Mouse (Mus musculus) C2C12 (cell line): Measurements from ENCODE around the gene Ptprk. TPM values are rescaled to one million over a fixed set of nuclear protein-coding genes. Genes with fewer than 3 reads are reported as not detected.

Experiments
- H3K27me3 ChIP-seq: one replicate; pipeline ENCODE4 v1.6.1; 2011; ENCODE audit not compliant: control insufficient read depth, insufficient read depth, insufficient read length
- H3K36me3 ChIP-seq: one replicate; pipeline ENCODE4 v1.6.1; 2011; ENCODE audit not compliant: control insufficient read depth, insufficient read depth
- H3K4me3 ChIP-seq: one replicate; pipeline ENCODE4 v1.5.1; 2011; ENCODE audit warnings: mild to moderate bottlenecking, control low read depth; ENCODE audit not compliant: poor library complexity, insufficient read depth, severe bottlenecking
- H3K79me2 ChIP-seq: one replicate; pipeline ENCODE4 v1.6.1; 2011; ENCODE audit not compliant: control insufficient read depth, insufficient read depth
- H3K79me3 ChIP-seq: one replicate; pipeline ENCODE4 v1.6.1; 2011; ENCODE audit warnings: low read depth, control low read depth
- H3ac ChIP-seq: one replicate; pipeline ENCODE3; 2011; ENCODE audit warnings: low read depth; ENCODE audit not compliant: control insufficient read depth, insufficient read length
- CEBPB ChIP-seq: IDR thresholded peaks from one replicate; pipeline ENCODE4 v1.6.1; 2011; ENCODE audit warnings: low read depth, mild to moderate bottlenecking, control low read depth, moderate library complexity
- CTCF ChIP-seq: IDR thresholded peaks from one replicate; pipeline ENCODE4 v1.5.1; 2011; ENCODE audit not compliant: control insufficient read depth, insufficient read depth, insufficient read length
- FOSL1 ChIP-seq: IDR thresholded peaks from one replicate; pipeline ENCODE4 v1.8.0; 2011; ENCODE audit warnings: mild to moderate bottlenecking, low read length; ENCODE audit not compliant: poor library complexity, insufficient read depth, severe bottlenecking
- MAX ChIP-seq: IDR thresholded peaks from one replicate; pipeline ENCODE4 v1.6.1; 2011; ENCODE audit warnings: mild to moderate bottlenecking, control low read depth
- MYOD1 ChIP-seq: IDR thresholded peaks from one replicate; pipeline ENCODE4 v1.6.1; 2011; ENCODE audit warnings: low read depth; ENCODE audit not compliant: control insufficient read depth, insufficient read length
- MYOG ChIP-seq: IDR thresholded peaks from one replicate; pipeline ENCODE4 v1.6.1; 2011; ENCODE audit not compliant: control insufficient read depth, insufficient read length; ENCODE audit errors: extremely low read depth
- USF1 ChIP-seq: IDR thresholded peaks from one replicate; pipeline ENCODE4 v1.6.1; 2011; ENCODE audit warnings: low read depth, mild to moderate bottlenecking, control low read depth, moderate library complexity
- polyA plus RNA-seq: library from polyadenylated mRNA; unstranded; fragments of >200 nt; fragmentation: generic; extraction: Trizol; gene quantifications from one replicate; pipeline ENCODE4 v1.2.1, GENCODE M21; 2012; ENCODE audit warnings: missing spikeins

Ptprk gene
- polyA plus RNA-seq, 1 experiment = 13.7 TPM

- no peak overlapping the region for H3K4me3 ChIP-seq
- peaks cover 4% of the 10 kb centered on the region for H3K79me3 ChIP-seq
- H3ac ChIP-seq = no peak overlapping the region
- no peak for TF ChIP-seq MAX
- no peak for TF ChIP-seq MYOD1
- no peak for TF ChIP-seq MYOG
- no peak for TF ChIP-seq CTCF
- H3K79me2 ChIP-seq = no peaks in the 10 kb centered on the region
- H3K27me3 ChIP-seq = no peaks in the 10 kb centered on the region
- H3K36me3 ChIP-seq = peaks cover 8% of the 10 kb centered on the region
Observed at GRCm38 (mm10) chr10:28260651-28261050, 186.0 kb downstream of the Ptprk start.

- no peak overlapping the region for H3K4me3 ChIP-seq
- no peak for TF ChIP-seq USF1
- no peak for TF ChIP-seq CEBPB
- TF ChIP-seq MYOD1 = no peak
- no peak for TF ChIP-seq MYOG
- no peaks in the 10 kb centered on the region for H3K79me2 ChIP-seq
- peaks cover 4% of the 10 kb centered on the region for H3K79me3 ChIP-seq
- H3K36me3 ChIP-seq = peaks cover 15% of the 10 kb centered on the region
- no peak overlapping the region for H3ac ChIP-seq
- no peaks in the 10 kb centered on the region for H3K27me3 ChIP-seq
Observed at GRCm38 (mm10) chr10:28262159-28262558, 187.5 kb downstream of the Ptprk start.

- Histone ChIP-seq H3K79me2 (no peaks in the 10 kb centered on the region), H3K27me3 (no peaks in the 10 kb centered on the region), H3K79me3 (peaks cover 4% of the 10 kb centered on the region), H3K36me3 (peaks cover 15% of the 10 kb centered on the region), H3ac (no peak overlapping the region), H3K4me3 (no peak overlapping the region)
- TF ChIP-seq MYOD1 (no peak), MAX (no peak), CEBPB (no peak), MYOG (no peak), FOSL1 (no peak), USF1 (no peak), CTCF (no peak)
Observed at GRCm38 (mm10) chr10:28263546-28263945, 188.9 kb downstream of the Ptprk start.

- TF ChIP-seq CEBPB (no peak), MYOD1 (no peak), USF1 (no peak), FOSL1 (no peak), MAX (no peak), MYOG (no peak), CTCF (no peak)
- Histone ChIP-seq H3K27me3 (no peaks in the 10 kb centered on the region), H3K79me3 (no peaks in the 10 kb centered on the region), H3ac (no peak overlapping the region), H3K4me3 (no peak overlapping the region), H3K79me2 (no peaks in the 10 kb centered on the region), H3K36me3 (peaks cover 12% of the 10 kb centered on the region)
Observed at GRCm38 (mm10) chr10:28270273-28270672, 195.7 kb downstream of the Ptprk start.

- H3K4me3 ChIP-seq = no peak overlapping the region
- no peaks in the 10 kb centered on the region for H3K27me3 ChIP-seq
- no peak overlapping the region for H3ac ChIP-seq
- H3K79me2 ChIP-seq = no peaks in the 10 kb centered on the region
- H3K36me3 ChIP-seq = peaks cover 5% of the 10 kb centered on the region
- H3K79me3 ChIP-seq = no peaks in the 10 kb centered on the region
- TF ChIP-seq MYOG (no peak), CTCF (no peak), CEBPB (no peak), USF1 (no peak), MAX (no peak), MYOD1 (no peak), FOSL1 (no peak)
Observed at GRCm38 (mm10) chr10:28271729-28272606, 197.3 kb downstream of the Ptprk start.

- Histone ChIP-seq H3K79me2 (no peaks in the 10 kb centered on the region), H3K79me3 (no peaks in the 10 kb centered on the region), H3K4me3 (no peak overlapping the region), H3ac (no peak overlapping the region), H3K27me3 (no peaks in the 10 kb centered on the region), H3K36me3 (no peaks in the 10 kb centered on the region)
- no peak for TF ChIP-seq CTCF
- no peak for TF ChIP-seq MYOG
- TF ChIP-seq MAX = no peak
- no peak for TF ChIP-seq USF1
- TF ChIP-seq MYOD1 = no peak
- no peak for TF ChIP-seq FOSL1
Observed at GRCm38 (mm10) chr10:28278757-28279156, 204.1 kb downstream of the Ptprk start.
